Mouse (Mus musculus) CD4-positive, CD25-positive, alpha-beta regulatory T cell, adult 4 months (primary cell): ENCODE measurements at regions not wholly inside any gene's neighbourhood (a gene's known extent, or its start where the extent isn't known, plus 50 kb on each side); places are given as distances from the start of the nearest gene placed in this dataset.

ENCODE experiments used
- ATAC-seq: one replicate; pipeline ENCODE4 v1.8.0; 2017

DNA sequence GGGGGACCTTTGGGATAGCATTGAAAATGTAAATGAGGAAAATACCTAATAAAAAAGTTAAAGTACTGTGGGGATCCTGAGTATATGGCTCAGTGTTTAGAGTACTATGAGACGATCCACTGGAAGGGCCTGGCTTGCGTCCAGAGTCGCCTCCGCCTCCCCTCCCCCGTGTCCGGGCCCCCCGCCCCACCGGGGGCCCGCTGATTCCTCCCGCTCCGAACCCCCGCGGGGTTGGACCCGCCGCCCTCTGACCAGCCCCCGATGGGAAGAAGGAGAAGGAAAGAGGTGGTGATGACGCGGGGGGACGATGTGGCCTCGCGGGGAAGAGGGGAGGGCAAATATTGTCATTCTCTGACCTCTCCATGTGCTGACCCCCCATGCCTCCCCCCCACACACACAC lies 500.8 kb upstream of the Gm12887 start:
- peak; percentile 54 for ATAC-seq
